Mouse (Mus musculus): ENCODE data around the gene Ncam2.

DNA sequence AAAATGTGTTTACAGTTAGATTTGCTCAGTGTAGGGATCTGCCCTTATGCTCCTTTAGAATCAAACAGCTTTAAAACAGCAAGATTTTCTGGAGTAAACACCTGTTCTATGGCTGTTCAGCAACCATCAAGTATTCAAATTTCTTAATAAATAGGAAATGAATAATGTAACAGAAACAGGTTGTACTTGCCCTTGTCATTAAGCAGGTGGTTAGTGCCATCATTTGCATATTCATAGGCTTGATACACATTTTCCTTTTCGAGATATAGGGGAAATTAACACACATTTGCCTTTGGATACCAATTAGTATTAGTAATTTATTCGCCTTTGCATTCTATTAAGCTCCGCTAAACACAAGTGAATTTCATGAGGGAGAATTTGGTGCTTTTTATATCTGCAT is 335.7 kb downstream of the Ncam2 start:
- TF ChIP-seq E2F4 (IDR thresholded peaks at IDR 0.05; ENCODE audit: insufficient read depth) (no peak), TCF12 (IDR thresholded peaks at IDR 0.05; ENCODE audit: insufficient read depth, poor library complexity, severe bottlenecking) (no peak), POLR2A (IDR thresholded peaks at IDR 0.05; ENCODE audit: insufficient read length, low read depth) (no peak), MYOD1 (IDR thresholded peaks at IDR 0.05; ENCODE audit: control insufficient read depth in 1 of 3, insufficient read length in 2 of 3, low read depth in 2 of 3) (no peak), MYOG (IDR thresholded peaks at IDR 0.05; ENCODE audit: control insufficient read depth in 1 of 3, insufficient read depth in 1 of 3, insufficient read length in 2 of 3, low read depth in 2 of 3) (no peak), CEBPB (IDR thresholded peaks at IDR 0.05; ENCODE audit: insufficient read depth, poor library complexity, severe bottlenecking) (no peak), REST (IDR thresholded peaks at IDR 0.05; ENCODE audit: insufficient read depth, insufficient read length) (no peak), USF1 (IDR thresholded peaks at IDR 0.05; ENCODE audit: low read depth) (no peak), MAX (IDR thresholded peaks at IDR 0.05; ENCODE audit: low read depth) (no peak), POLR2AphosphoS2 (IDR thresholded peaks at IDR 0.05; ENCODE audit: insufficient read length, low read depth) (no peak), TCF3 (IDR thresholded peaks at IDR 0.05; ENCODE audit: insufficient read length, low read depth) (no peak), SRF (IDR thresholded peaks at IDR 0.05; ENCODE audit: control insufficient read depth, insufficient read length, low read depth) (no peak)
